Mouse (Mus musculus) left cerebral cortex, adult 8-10 months (tissue): ENCODE data around the gene Gtf3c6. TPM values are rescaled to one million over a fixed set of nuclear protein-coding genes. Genes with fewer than 3 reads are reported as not detected.

Source experiments
- DNase-seq, 2 experiments: peaks; one replicate each; pipeline ENCODE4 v3.0.0; 2022; ENCODE audit warnings: low spot score in 2 of 2
- total RNA-seq, 4 experiments: library from RNA; stranded (reverse); gene quantifications; 2 replicates each; pipeline ENCODE4 v1.2.4; 2022

Gene Gtf3c6
- 10 to 100 TPM; 21.8 to 25.9 (median 22.8) TPM for total RNA-seq

- peak; percentile 89 to 90 for DNase-seq
These were observed at the start of gene Gtf3c6 for GRCm38 (mm10) chr10:40257414-40258255. TSS of gene Gtf3c6 (minus strand) at chr10:40258108.

- DNase-seq, result no peak
These were observed 48.1 kb upstream of the Gtf3c6 start for GRCm38 (mm10) chr10:40305989-40306388.

GRCm38 (mm10) chr10:40302140-40302985 is 44.5 kb upstream of the Gtf3c6 start, which contains the start of gene Amd1:
TSS of gene Amd1 (minus strand) at chr10:40302186.
- peak; percentile 99 for DNase-seq

- DNase-seq, result peak; percentile 24 to 34
These were observed 43.5 kb upstream of the Gtf3c6 start for GRCm38 (mm10) chr10:40301181-40302075.

GRCm38 (mm10) chr10:40300648-40301171 is 42.8 kb upstream of the Gtf3c6 start:
- peak; percentile 67 to 86 for DNase-seq

- DNase-seq, result no peak
These were observed 34.7 kb upstream of the Gtf3c6 start for GRCm38 (mm10) chr10:40292640-40293039.

- no peak for DNase-seq
These were observed 28.9 kb upstream of the Gtf3c6 start for GRCm38 (mm10) chr10:40286767-40287166.

- no peak for DNase-seq
These were observed 27.7 kb upstream of the Gtf3c6 start for GRCm38 (mm10) chr10:40285571-40285970.

- no peak for DNase-seq
These were observed 27.1 kb upstream of the Gtf3c6 start for GRCm38 (mm10) chr10:40284997-40285396.

- peak in 1 of 2 experiments; percentile 59 for DNase-seq
These were observed 26.4 kb upstream of the Gtf3c6 start for GRCm38 (mm10) chr10:40284179-40284831.

- DNase-seq, result no peak
These were observed 25.7 kb upstream of the Gtf3c6 start for GRCm38 (mm10) chr10:40283636-40284035.

- no peak for DNase-seq
These were observed 23.7 kb upstream of the Gtf3c6 start for GRCm38 (mm10) chr10:40281565-40281964.

GRCm38 (mm10) chr10:40278317-40278716 is 20.4 kb upstream of the Gtf3c6 start:
- no peak for DNase-seq

- no peak for DNase-seq
These were observed 18.1 kb upstream of the Gtf3c6 start for GRCm38 (mm10) chr10:40275991-40276390.

- DNase-seq, result no peak
These were observed 16.0 kb upstream of the Gtf3c6 start for GRCm38 (mm10) chr10:40273938-40274337.

- DNase-seq, result no peak
These were observed 13.3 kb upstream of the Gtf3c6 start for GRCm38 (mm10) chr10:40271216-40271615.

GRCm38 (mm10) chr10:40264920-40265319 is 7.0 kb upstream of the Gtf3c6 start:
- DNase-seq, result no peak

GRCm38 (mm10) chr10:40263691-40264090 is 5.8 kb upstream of the Gtf3c6 start:
- DNase-seq, result no peak

GRCm38 (mm10) chr10:40262200-40262599 is 4.3 kb upstream of the Gtf3c6 start:
- DNase-seq, result no peak

- no peak for DNase-seq
These were observed 2.4 kb upstream of the Gtf3c6 start for GRCm38 (mm10) chr10:40260305-40260704.
